Comparison of ENCODE assay signal across 22 mouse cellular contexts in the genomic region with DNA sequence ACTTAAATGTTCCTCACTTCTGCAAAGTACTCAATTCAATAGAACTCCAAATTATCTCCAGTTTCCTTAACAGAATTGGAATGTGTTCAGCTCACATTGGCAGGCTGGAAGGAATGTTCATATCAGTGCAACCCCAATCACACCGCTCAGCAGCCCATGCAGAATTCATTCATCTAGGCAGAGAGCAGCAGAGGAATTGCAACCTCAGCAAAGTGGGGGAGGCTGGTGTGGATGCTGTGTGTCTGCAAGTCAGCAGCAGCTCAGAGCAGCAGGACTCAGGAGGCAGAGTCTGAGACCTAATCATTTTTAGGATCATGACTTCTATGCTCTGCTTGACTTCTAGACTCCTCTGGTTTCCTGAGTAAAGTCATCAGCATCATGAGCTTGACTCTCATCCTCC.
DNase-seq lines count a peak whose midpoint lies in the region; ATAC-seq lines count a peak whose summit lies in the region.
"Had no signal": no experiment of that assay in that cellular context is flagged by ENCODE, and none has a peak within 500 bp of the region (broad histone marks: within the 10 kb centered on the region; RNA-seq: fewer than 3 reads in every experiment).

No protein-coding gene starts in this region.

- no peak overlapping the region for H3K4me2 ChIP-seq in forebrain, embryonic 16.5 days (ENCODE audit: low read length)
- H3K4me2 ChIP-seq in forebrain, embryonic 12.5 days: no peak overlapping the region
- H3K4me2 ChIP-seq in hindbrain, embryonic 13.5 days: no peak overlapping the region
- no peak overlapping the region for H3K4me2 ChIP-seq in neural tube, embryonic 13.5 days
- H3K4me2 ChIP-seq: embryonic facial prominence, embryonic 15.5 days; intestine, embryonic 15.5 days had no signal

- H3K4me1 ChIP-seq in forebrain, embryonic 16.5 days (replicated peaks; ENCODE audit: control insufficient read depth, insufficient read depth, low read length): no peaks in the 10 kb centered on the region
- H3K4me1 ChIP-seq in forebrain, embryonic 12.5 days: no peaks in the 10 kb centered on the region
- H3K4me1 ChIP-seq in hindbrain, embryonic 13.5 days (replicated peaks): no peaks in the 10 kb centered on the region
- no peaks in the 10 kb centered on the region for H3K4me1 ChIP-seq in hindbrain, embryonic 10.5 days (replicated peaks)
- H3K4me1 ChIP-seq in neural tube, embryonic 13.5 days (replicated peaks): no peaks in the 10 kb centered on the region
- H3K4me1 ChIP-seq: embryonic facial prominence, embryonic 15.5 days; forebrain, embryonic 10.5 days; intestine, embryonic 15.5 days had no signal

- H3K27me3 ChIP-seq in forebrain, embryonic 16.5 days (replicated peaks; ENCODE audit: control insufficient read depth, insufficient read depth, low read length): no peaks in the 10 kb centered on the region
- no peaks in the 10 kb centered on the region for H3K27me3 ChIP-seq in forebrain, embryonic 12.5 days
- H3K27me3 ChIP-seq in hindbrain, embryonic 13.5 days: no peaks in the 10 kb centered on the region
- H3K27me3 ChIP-seq in hindbrain, embryonic 10.5 days (ENCODE audit: insufficient read depth, poor library complexity, severe bottlenecking): no peaks in the 10 kb centered on the region
- H3K27me3 ChIP-seq in neural tube, embryonic 13.5 days: no peaks in the 10 kb centered on the region
- H3K27me3 ChIP-seq: embryonic facial prominence, embryonic 15.5 days; intestine, embryonic 15.5 days had no signal

- WGBS in forebrain, embryonic 16.5 days: 57% methylated on average over 1 of the region's 1 CpGs
- WGBS in forebrain, embryonic 12.5 days: 92% methylated on average over 1 of the region's 1 CpGs
- WGBS in hindbrain, embryonic 13.5 days: 77% methylated on average over 1 of the region's 1 CpGs
- 93% methylated on average over 1 of the region's 1 CpGs for WGBS in hindbrain, embryonic 10.5 days
- 88% methylated on average over 1 of the region's 1 CpGs for WGBS in neural tube, embryonic 13.5 days

- H3K9ac ChIP-seq in forebrain, embryonic 16.5 days (replicated peaks; ENCODE audit: low read depth, low read length): no peak overlapping the region
- H3K9ac ChIP-seq in forebrain, embryonic 12.5 days: no peak overlapping the region
- no peak overlapping the region for H3K9ac ChIP-seq in hindbrain, embryonic 13.5 days
- no peak overlapping the region for H3K9ac ChIP-seq in neural tube, embryonic 13.5 days
- H3K9ac ChIP-seq: embryonic facial prominence, embryonic 15.5 days; intestine, embryonic 15.5 days had no signal

- peak; percentile 20; the same call in 1 of the 2 replicates for ATAC-seq in forebrain, embryonic 16.5 days
- no peak for ATAC-seq in forebrain, embryonic 12.5 days (ENCODE audit: low FRiP score)
- 0 out of 2 replicates have a peak, but pooled peaks have one; percentile 46 for ATAC-seq in hindbrain, embryonic 13.5 days (ENCODE audit: low FRiP score)
- ATAC-seq in neural tube, embryonic 13.5 days (ENCODE audit: low read depth): peak; percentile 59; the same call in 1 of the 2 replicates
- ATAC-seq: activated CD4-positive, CD25-positive, alpha-beta regulatory T cell, adult 4 months; intestine, embryonic 15.5 days; Patski had no signal

- no peaks in the 10 kb centered on the region for H3K36me3 ChIP-seq in forebrain, embryonic 16.5 days (ENCODE audit: control insufficient read depth, insufficient read depth)
- no peaks in the 10 kb centered on the region for H3K36me3 ChIP-seq in forebrain, embryonic 12.5 days (replicated peaks)
- H3K36me3 ChIP-seq in hindbrain, embryonic 13.5 days: no peaks in the 10 kb centered on the region
- H3K36me3 ChIP-seq in hindbrain, embryonic 10.5 days: no peaks in the 10 kb centered on the region
- no peaks in the 10 kb centered on the region for H3K36me3 ChIP-seq in neural tube, embryonic 13.5 days
- H3K36me3 ChIP-seq: embryonic facial prominence, embryonic 15.5 days; forebrain, embryonic 10.5 days; intestine, embryonic 15.5 days had no signal

- H3K27ac ChIP-seq in forebrain, embryonic 16.5 days (ENCODE audit: low read length): no peak overlapping the region
- no peak overlapping the region for H3K27ac ChIP-seq in forebrain, embryonic 12.5 days
- no peak overlapping the region for H3K27ac ChIP-seq in hindbrain, embryonic 13.5 days
- H3K27ac ChIP-seq in hindbrain, embryonic 10.5 days: no peak overlapping the region
- no peak overlapping the region for H3K27ac ChIP-seq in neural tube, embryonic 13.5 days (replicated peaks)
- H3K27ac ChIP-seq: embryonic facial prominence, embryonic 15.5 days; forebrain, embryonic 10.5 days; gastrocnemius, adult 2 months; intestine, embryonic 15.5 days had no signal

- no peaks in the 10 kb centered on the region for H3K9me3 ChIP-seq in forebrain, embryonic 16.5 days (ENCODE audit: control insufficient read depth, low read length)
- H3K9me3 ChIP-seq in forebrain, embryonic 12.5 days: no peaks in the 10 kb centered on the region
- H3K9me3 ChIP-seq in hindbrain, embryonic 13.5 days: no peaks in the 10 kb centered on the region
- no peaks in the 10 kb centered on the region for H3K9me3 ChIP-seq in hindbrain, embryonic 10.5 days
- H3K9me3 ChIP-seq in neural tube, embryonic 13.5 days: no peaks in the 10 kb centered on the region
- H3K9me3 ChIP-seq: embryonic facial prominence, embryonic 15.5 days; forebrain, embryonic 10.5 days; intestine, embryonic 15.5 days had no signal

- H3K4me3 ChIP-seq in forebrain, embryonic 16.5 days (replicated peaks; ENCODE audit: low read length): no peak overlapping the region
- no peak overlapping the region for H3K4me3 ChIP-seq in forebrain, embryonic 12.5 days (replicated peaks)
- no peak overlapping the region for H3K4me3 ChIP-seq in hindbrain, embryonic 13.5 days
- H3K4me3 ChIP-seq in hindbrain, embryonic 10.5 days: no peak overlapping the region
- H3K4me3 ChIP-seq in neural tube, embryonic 13.5 days: no peak overlapping the region
- H3K4me3 ChIP-seq: embryonic facial prominence, embryonic 15.5 days; erythroblast, embryonic 14.5 days; forebrain, embryonic 10.5 days; gastrocnemius, adult 2 months; intestine, embryonic 15.5 days had no signal

- DNase-seq in hindbrain, embryonic 10.5 days (ENCODE audit: low spot score): no peak
- DNase-seq in neural tube, embryonic 10.5 days (ENCODE audit: extremely low spot score, low spot score): no peak
- DNase-seq in lung, postnatal 10 days: no peak
- DNase-seq: adrenal gland, postnatal 14 days; cerebellum, adult 2 months; cerebellum, postnatal 10 days; embryo, embryonic 11 days; gastrocnemius, adult 2 months; gastrocnemius, postnatal 25 days; heart, postnatal 10 days; heart, postnatal 4 days; kidney, adult 18-20 months had no signal
